Mouse (Mus musculus): ENCODE measurements at regions not wholly inside any gene's neighbourhood (a gene's known extent, or its start where the extent isn't known, plus 50 kb on each side); places are given as distances from the start of the nearest gene placed in this dataset.

DNA sequence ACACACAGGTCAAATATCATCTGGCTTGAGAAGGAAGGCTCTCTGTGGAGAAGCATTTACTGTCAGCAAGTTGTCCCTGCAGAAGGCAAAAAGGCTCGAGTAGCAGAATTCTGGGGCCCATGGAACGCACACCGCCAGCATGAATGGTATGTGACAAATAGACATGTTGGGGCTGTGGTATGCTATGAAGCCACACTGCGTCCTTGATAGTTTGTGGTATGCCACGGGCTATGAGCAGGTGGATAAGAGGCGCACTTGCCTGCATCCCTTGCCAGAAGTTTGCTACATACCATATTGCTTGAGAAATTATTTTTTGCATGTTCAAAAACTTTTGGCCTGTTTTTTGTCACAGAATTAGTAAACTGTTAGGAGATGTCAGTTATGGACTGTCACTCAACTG, 349.7 kb downstream of the Pik3r1 start:
- Histone ChIP-seq H3K4me2 (no peak overlapping the region), H3K36me3 (no peaks in the 10 kb centered on the region), H3K27me3 (replicated peaks) (no peaks in the 10 kb centered on the region; the same call in 1 of the 2 replicates), H3K4me3 (no peak overlapping the region), H3K9me3 (replicated peaks) (no peaks in the 10 kb centered on the region), H3K4me1 (no peaks in the 10 kb centered on the region), H3K27ac (no peak overlapping the region), H3K9ac (no peak overlapping the region)
- 70% methylated on average over 6 of the region's 6 CpGs for WGBS (ENCODE audit: insufficient replicate concordance)
- ATAC-seq, result no peak

DNA sequence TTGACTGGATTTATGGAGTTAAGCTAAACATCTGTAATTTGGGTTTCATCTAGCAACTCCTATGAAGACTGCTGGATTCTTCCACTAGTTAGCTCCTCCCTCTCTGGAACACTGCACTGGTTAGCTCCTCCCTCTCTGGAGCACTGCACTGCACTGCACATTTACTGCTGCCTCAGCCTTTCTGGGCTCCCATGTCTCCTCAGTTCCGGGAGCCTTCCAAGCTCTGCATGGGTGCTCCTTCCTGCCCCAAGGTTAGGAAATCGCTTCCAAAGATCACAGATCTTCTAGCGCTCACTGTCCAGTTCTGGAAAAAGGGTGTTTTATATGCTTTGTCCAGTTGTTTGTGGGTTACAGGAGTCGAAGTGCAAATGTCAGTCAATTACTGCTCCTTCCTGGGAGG, 359.1 kb downstream of the Pik3r1 start:
- Histone ChIP-seq H3K9me3 (replicated peaks) (no peaks in the 10 kb centered on the region), H3K4me2 (no peak overlapping the region), H3K36me3 (no peaks in the 10 kb centered on the region), H3K9ac (no peak overlapping the region), H3K4me1 (no peaks in the 10 kb centered on the region), H3K27ac (no peak overlapping the region), H3K27me3 (replicated peaks) (no peaks in the 10 kb centered on the region), H3K4me3 (no peak overlapping the region)
- 50% methylated on average over 4 of the region's 4 CpGs for WGBS (ENCODE audit: insufficient replicate concordance)
- no peak for ATAC-seq

DNA sequence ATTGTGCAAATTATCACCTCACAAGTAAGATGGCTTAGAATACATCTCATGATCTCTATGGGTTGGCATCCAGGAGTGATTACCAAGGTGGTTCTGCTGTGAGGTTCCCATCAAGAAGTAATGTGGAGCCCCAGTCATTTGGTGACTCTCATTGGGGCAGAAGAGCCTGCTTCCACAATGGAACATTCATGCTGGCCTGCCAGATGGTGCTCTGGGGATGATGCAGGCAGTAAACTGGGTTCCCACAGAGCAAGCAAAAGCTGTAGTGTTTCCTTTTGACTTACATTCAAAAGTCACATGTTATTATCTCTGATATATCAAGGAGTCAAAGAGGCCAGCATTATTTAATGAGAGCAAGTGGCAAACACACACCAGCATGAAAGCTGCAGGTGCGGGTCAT, 360.4 kb downstream of the Pik3r1 start:
- Histone ChIP-seq H3K4me3 (no peak overlapping the region), H3K4me1 (no peaks in the 10 kb centered on the region), H3K9ac (no peak overlapping the region), H3K4me2 (no peak overlapping the region), H3K9me3 (replicated peaks) (no peaks in the 10 kb centered on the region), H3K36me3 (no peaks in the 10 kb centered on the region), H3K27ac (no peak overlapping the region), H3K27me3 (replicated peaks) (no peaks in the 10 kb centered on the region)
- WGBS (ENCODE audit: insufficient replicate concordance), result 77% methylated on average over 1 of the region's 1 CpGs
- ATAC-seq, result no peak

DNA sequence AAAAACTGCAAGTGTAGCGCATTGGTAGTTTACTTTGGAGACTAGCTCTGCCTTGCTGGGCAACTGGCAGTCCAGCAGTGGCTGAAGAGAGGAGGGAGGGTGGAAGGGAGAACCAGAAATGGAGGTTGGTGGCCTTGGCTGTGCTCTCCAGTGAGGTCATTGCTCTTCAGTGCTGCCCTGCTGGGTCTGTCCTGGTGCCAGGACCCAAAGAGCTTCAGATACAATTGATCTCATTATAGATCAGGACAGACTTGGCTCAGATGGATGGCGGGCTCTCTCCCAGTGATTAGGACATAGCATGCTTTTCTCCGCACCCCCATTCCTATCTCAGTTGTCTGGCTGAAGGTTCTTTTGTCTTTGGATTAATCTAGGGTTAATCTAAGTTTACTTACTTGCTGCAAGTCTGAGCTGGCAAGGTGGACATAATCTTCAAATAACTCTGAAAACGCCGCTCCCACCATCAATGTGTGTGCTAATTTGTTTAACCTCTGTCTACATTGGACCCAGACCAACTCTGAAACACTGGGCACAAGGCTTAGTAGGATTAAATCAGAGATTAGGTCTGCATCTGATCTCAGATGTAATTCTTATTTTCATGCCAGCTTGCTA, 394.3 kb downstream of the Pik3r1 start:
- Histone ChIP-seq H3K36me3 (no peaks in the 10 kb centered on the region), H3K4me1 (no peaks in the 10 kb centered on the region), H3K27ac (no peak overlapping the region), H3K9ac (no peak overlapping the region), H3K4me3 (no peak overlapping the region), H3K27me3 (replicated peaks) (no peaks in the 10 kb centered on the region), H3K9me3 (replicated peaks) (no peaks in the 10 kb centered on the region), H3K4me2 (no peak overlapping the region)
- ATAC-seq, result no peak
- 73% methylated on average over 5 of the region's 5 CpGs for WGBS (ENCODE audit: insufficient replicate concordance)

DNA sequence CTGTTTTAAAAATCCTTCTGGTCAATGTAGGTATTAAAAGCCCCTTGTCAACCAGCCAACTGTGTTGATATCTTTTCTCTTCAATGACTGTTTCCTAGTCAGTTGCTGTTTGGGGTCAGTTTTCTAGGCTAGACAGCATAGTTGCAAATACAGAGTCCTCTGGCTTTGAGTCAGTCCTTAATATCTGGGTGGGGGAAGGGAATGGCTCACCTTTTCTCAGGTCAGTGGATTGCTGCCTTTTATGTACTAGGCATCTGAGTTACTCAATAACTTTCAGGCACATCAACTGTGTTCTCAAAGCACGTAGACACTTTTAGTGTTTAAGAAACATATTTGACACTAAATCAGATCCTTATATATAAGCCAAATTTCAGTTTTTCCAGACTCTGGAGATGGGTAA, 396.1 kb downstream of the Pik3r1 start:
- Histone ChIP-seq H3K27me3 (replicated peaks) (no peaks in the 10 kb centered on the region), H3K9me3 (replicated peaks) (no peaks in the 10 kb centered on the region), H3K4me2 (no peak overlapping the region), H3K4me1 (no peaks in the 10 kb centered on the region), H3K36me3 (no peaks in the 10 kb centered on the region), H3K27ac (no peak overlapping the region), H3K4me3 (no peak overlapping the region), H3K9ac (no peak overlapping the region)
- WGBS (ENCODE audit: insufficient replicate concordance), result 68% methylated on average over 1 of the region's 1 CpGs
- no peak for ATAC-seq

DNA sequence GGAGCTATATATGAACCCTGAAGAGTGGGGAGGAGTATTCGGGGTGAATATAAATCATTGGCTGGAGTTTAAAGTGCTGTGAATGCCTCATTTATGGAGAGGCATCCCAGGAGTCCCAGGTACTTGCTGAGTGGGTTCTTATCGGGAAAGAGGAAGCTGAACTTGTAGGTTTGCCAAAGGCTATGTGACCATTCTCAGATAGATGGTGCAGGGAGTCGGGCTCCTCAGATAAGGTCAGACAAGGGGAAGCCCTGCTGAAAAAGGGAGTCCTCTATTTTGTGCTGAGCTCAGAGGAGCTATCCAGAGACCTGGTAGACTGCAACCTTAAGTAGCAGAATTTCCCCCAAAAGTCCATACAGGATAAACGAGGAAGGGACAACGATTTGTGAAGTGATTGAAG, 399.8 kb downstream of the Pik3r1 start:
- 57% methylated on average over 5 of the region's 5 CpGs for WGBS (ENCODE audit: insufficient replicate concordance)
- H3K36me3 ChIP-seq, result no peaks in the 10 kb centered on the region
- H3K9me3 ChIP-seq (replicated peaks), result no peaks in the 10 kb centered on the region
- H3K27ac ChIP-seq, result no peak overlapping the region
- H3K4me1 ChIP-seq, result no peaks in the 10 kb centered on the region
- no peak overlapping the region for H3K9ac ChIP-seq
- H3K4me2 ChIP-seq, result no peak overlapping the region
- no peak for ATAC-seq
- no peak overlapping the region for H3K4me3 ChIP-seq
- no peaks in the 10 kb centered on the region for H3K27me3 ChIP-seq (replicated peaks)

DNA sequence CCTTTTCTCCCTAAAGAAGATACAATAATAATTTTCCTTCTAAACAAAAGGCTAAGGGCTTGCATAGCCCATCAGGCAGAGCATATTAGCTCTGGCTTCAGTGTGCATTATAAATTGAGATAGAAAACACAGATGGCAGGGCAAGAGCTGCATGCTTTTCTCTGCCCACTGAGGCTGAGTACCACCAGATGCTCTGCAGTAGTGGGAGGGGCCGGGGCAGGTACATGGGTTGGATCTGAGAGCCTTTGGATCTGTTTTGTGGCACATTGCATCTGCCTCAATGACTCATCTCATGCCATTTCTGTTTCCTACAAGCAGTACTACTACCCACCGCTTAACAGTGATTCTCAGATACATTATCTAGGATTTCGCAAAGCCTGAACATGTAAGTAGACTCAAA, 412.7 kb downstream of the Pik3r1 start:
- no peak for ATAC-seq
- 76% methylated on average over 3 of the region's 3 CpGs for WGBS (ENCODE audit: insufficient replicate concordance)
- Histone ChIP-seq H3K36me3 (no peaks in the 10 kb centered on the region), H3K27me3 (replicated peaks) (no peaks in the 10 kb centered on the region), H3K9ac (no peak overlapping the region), H3K9me3 (replicated peaks) (no peaks in the 10 kb centered on the region), H3K27ac (no peak overlapping the region), H3K4me3 (no peak overlapping the region), H3K4me2 (no peak overlapping the region), H3K4me1 (no peaks in the 10 kb centered on the region)

DNA sequence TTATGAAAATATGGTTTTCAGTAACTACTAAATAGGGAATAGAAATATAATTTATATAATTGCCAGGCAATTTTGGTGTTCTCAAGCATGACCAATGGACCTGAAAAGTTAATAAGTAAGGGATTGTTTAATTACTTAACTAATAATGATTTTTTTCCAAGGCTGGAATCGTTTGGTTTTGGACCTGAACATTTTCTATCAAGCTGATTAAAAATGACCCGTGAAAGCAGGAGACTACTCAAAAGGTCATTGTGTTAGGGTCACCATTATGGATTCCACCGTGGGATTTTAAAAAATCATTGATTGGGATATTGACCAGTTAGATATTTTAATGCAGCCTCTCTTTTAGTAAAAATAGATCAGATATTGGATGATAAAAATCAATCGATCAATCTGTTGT, 416.9 kb downstream of the Pik3r1 start:
- Histone ChIP-seq H3K27me3 (replicated peaks) (no peaks in the 10 kb centered on the region), H3K27ac (no peak overlapping the region), H3K9me3 (replicated peaks) (no peaks in the 10 kb centered on the region), H3K4me2 (no peak overlapping the region), H3K9ac (no peak overlapping the region), H3K36me3 (no peaks in the 10 kb centered on the region), H3K4me3 (no peak overlapping the region), H3K4me1 (no peaks in the 10 kb centered on the region)
- no peak for ATAC-seq
- WGBS (ENCODE audit: insufficient replicate concordance), result 71% methylated on average over 4 of the region's 4 CpGs

DNA sequence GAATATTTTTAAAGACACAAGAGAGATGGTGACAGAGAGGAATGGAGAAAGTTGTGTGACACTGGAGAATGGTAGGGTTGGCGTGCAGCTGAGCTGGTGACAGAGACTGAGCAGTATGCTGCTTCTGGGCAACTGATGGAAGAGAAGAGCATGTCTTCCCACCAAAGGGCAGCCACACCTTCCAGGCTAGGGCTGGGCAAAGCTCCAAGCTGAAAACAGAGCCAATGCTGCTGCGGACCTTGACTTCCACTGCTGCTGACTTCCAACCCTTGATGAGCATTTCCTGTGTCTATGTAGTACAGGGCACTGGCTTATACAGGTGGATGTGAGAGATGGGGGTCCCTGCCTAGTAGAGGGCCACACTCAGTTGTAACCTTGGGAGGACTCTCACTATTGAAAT, 418.7 kb downstream of the Pik3r1 start:
- Histone ChIP-seq H3K27me3 (replicated peaks) (no peaks in the 10 kb centered on the region), H3K4me1 (no peaks in the 10 kb centered on the region), H3K9me3 (replicated peaks) (no peaks in the 10 kb centered on the region), H3K36me3 (no peaks in the 10 kb centered on the region), H3K4me3 (no peak overlapping the region), H3K27ac (no peak overlapping the region), H3K9ac (no peak overlapping the region), H3K4me2 (no peak overlapping the region)
- ATAC-seq, result no peak
- WGBS (ENCODE audit: insufficient replicate concordance), result 69% methylated on average over 2 of the region's 2 CpGs

DNA sequence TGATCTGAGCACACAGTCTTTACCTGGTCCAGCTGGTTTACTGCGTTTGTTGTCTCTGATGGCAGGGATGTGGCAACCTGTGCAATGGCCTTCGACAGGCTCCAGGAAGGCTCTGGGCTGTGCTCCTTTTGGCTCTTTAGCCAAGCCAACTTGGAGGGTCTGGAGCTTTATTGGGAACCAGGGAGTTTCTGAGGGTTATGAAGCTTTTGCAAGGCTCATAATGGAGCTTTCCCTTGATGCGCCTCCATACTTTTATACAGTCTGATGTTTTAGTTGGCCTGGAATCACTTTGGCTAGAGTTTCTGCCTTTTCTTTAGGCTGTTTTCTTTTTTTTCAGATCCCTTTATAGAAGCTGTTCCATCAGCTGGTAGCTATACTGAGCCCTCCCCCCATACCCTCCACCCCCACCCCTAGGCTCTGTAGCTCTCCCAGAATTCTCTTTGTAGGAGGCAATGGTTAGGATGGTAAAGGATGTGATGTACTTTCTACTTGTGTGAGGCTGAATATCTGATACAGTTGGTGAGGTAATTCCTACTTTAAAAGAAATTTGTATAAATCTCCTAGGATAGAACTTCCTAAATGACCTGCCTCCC, 429.6 kb downstream of the Pik3r1 start:
- ATAC-seq, result no peak
- Histone ChIP-seq H3K27ac (no peak overlapping the region), H3K36me3 (no peaks in the 10 kb centered on the region), H3K27me3 (replicated peaks) (no peaks in the 10 kb centered on the region), H3K9me3 (replicated peaks) (no peaks in the 10 kb centered on the region), H3K4me1 (no peaks in the 10 kb centered on the region), H3K9ac (no peak overlapping the region), H3K4me3 (no peak overlapping the region), H3K4me2 (no peak overlapping the region)
- 70% methylated on average over 3 of the region's 3 CpGs for WGBS (ENCODE audit: insufficient replicate concordance)

DNA sequence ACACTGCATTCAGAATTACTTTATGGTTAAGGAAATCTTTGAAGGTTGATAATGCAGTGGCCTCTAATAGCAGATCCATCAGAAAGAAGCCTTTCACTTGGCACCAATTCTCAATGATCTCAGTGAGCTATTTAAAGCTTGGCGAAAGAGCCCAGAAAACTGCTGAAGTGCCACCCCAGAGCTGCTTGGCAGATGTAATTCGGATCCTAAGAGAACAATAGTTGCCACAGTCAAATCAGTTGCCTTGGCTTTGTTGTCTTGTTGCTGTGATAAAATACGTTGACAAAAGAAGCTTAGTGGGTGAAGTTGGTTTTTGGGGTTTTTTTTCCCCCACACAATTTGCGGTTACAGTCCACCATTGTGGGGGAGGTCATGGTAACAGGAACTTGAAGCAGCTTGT, 449.4 kb downstream of the Pik3r1 start:
- H3K9ac ChIP-seq, result no peak overlapping the region
- no peaks in the 10 kb centered on the region for H3K27me3 ChIP-seq (replicated peaks)
- no peak overlapping the region for H3K27ac ChIP-seq
- H3K4me1 ChIP-seq, result no peaks in the 10 kb centered on the region
- ATAC-seq, result no peak
- H3K4me2 ChIP-seq, result no peak overlapping the region
- no peaks in the 10 kb centered on the region for H3K9me3 ChIP-seq (replicated peaks)
- H3K36me3 ChIP-seq, result no peaks in the 10 kb centered on the region
- WGBS (ENCODE audit: insufficient replicate concordance), result 60% methylated on average over 4 of the region's 4 CpGs
- H3K4me3 ChIP-seq, result no peak overlapping the region

DNA sequence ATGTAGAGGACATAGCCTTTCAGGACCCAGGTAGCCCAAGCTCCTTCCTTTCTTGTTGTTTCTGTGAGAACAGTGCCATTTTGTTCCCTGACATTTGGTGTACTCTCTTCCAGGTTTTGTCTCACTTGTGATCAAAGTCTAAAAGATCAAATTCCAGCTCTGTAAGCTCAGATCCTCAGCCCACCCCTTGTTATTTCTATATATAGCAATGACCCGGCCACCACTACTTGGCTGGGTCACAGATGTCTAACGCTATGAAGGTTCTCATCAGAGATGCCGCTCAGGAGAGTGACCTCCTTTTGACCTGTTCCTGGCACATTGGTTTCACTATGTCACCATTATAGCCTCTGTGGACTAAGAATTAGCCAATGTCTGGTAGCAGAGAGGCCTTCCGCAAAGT, 451.7 kb downstream of the Pik3r1 start:
- Histone ChIP-seq H3K36me3 (no peaks in the 10 kb centered on the region), H3K4me3 (no peak overlapping the region), H3K4me2 (no peak overlapping the region), H3K9me3 (replicated peaks) (no peaks in the 10 kb centered on the region), H3K4me1 (no peaks in the 10 kb centered on the region), H3K27me3 (replicated peaks) (no peaks in the 10 kb centered on the region), H3K9ac (no peak overlapping the region), H3K27ac (no peak overlapping the region)
- no peak for ATAC-seq
- 73% methylated on average over 4 of the region's 4 CpGs for WGBS (ENCODE audit: insufficient replicate concordance)

DNA sequence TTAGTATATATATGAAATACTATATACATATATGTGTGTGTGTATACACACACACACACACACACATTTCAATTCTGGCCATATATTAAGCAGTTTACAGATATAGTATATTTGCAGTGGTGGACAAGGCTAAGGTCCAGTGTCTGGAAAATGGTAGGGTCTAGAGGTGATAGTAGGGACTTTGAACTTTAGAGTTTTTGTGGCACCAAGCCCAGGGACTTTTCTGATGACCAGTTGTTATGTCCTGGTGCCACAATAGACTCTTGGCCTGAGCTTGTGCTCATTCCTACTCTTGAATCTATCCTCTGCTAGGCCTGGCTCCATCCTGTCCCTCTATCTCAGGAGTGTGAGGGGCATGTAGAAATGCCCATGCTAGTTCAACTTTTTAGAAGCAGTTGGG, 454.0 kb downstream of the Pik3r1 start:
- Histone ChIP-seq H3K27me3 (replicated peaks) (no peaks in the 10 kb centered on the region), H3K9ac (no peak overlapping the region), H3K9me3 (replicated peaks) (no peaks in the 10 kb centered on the region), H3K27ac (no peak overlapping the region), H3K36me3 (no peaks in the 10 kb centered on the region), H3K4me2 (no peak overlapping the region), H3K4me1 (no peaks in the 10 kb centered on the region), H3K4me3 (no peak overlapping the region)
- ATAC-seq, result no peak
